Mouse (Mus musculus) CH12.LX (cell line): ENCODE measurements around the gene Rtl8a.

Experiments
- EP300 ChIP-seq: IDR thresholded peaks from 2 replicates; pipeline ENCODE4 v1.6.1; 2011; ENCODE audit warnings: low read length, improper control_type of control experiment
- MAX ChIP-seq: IDR thresholded peaks from 2 replicates; pipeline ENCODE4 v1.6.1; 2011; ENCODE audit warnings: low read length, improper control_type of control experiment
- POLR2A ChIP-seq: IDR thresholded peaks from 2 replicates; pipeline ENCODE4 v1.6.1; 2011; ENCODE audit warnings: low read depth, mild to moderate bottlenecking, improper control_type of control experiment, low read length
- SIN3A ChIP-seq: IDR thresholded peaks from 2 replicates; pipeline ENCODE4 v1.6.1; 2012; ENCODE audit warnings: low read length, improper control_type of control experiment, inconsistent platforms

- no peak for TF ChIP-seq POLR2A
- no peak for TF ChIP-seq EP300
- no peak for TF ChIP-seq SIN3A
- no peak for TF ChIP-seq MAX
Observed at GRCm38 (mm10) chrX:53692065-53692464, 48.6 kb upstream of the Rtl8a start.
